Mouse (Mus musculus) gastrocnemius, adult 18-20 months (tissue): ENCODE measurements around the gene Hip1r. TPM values are rescaled to one million over a fixed set of nuclear protein-coding genes. Genes with fewer than 3 reads are reported as not detected.

Experiments
- DNase-seq: peaks from one replicate; pipeline ENCODE4 v3.0.0; 2021; ENCODE audit warnings: low spot score
- total RNA-seq, 2 experiments: library from RNA; stranded (reverse); gene quantifications; 2 replicates each; pipeline ENCODE4 v1.2.3; 2021

Gene Hip1r
- total RNA-seq, 2 experiments from 2014 or later = 9.4 to 19.6 TPM

GRCm38 (mm10) chr5:123996194-123996593, 22.8 kb downstream of the Hip1r start:
- DNase-seq = no peak

GRCm38 (mm10) chr5:123996695-123997094, 23.3 kb downstream of the Hip1r start:
- no peak for DNase-seq

GRCm38 (mm10) chr5:123997211-123997751, 23.9 kb downstream of the Hip1r start:
- no peak for DNase-seq

GRCm38 (mm10) chr5:123997811-123998210, 24.4 kb downstream of the Hip1r start:
- no peak for DNase-seq

- DNase-seq = no peak
These were observed 24.9 kb downstream of the Hip1r start for GRCm38 (mm10) chr5:123998370-123998769.

GRCm38 (mm10) chr5:124000824-124001223, 27.4 kb downstream of the Hip1r start:
- peak; percentile 91 for DNase-seq

- DNase-seq = no peak
These were observed 27.8 kb downstream of the Hip1r start for GRCm38 (mm10) chr5:124001274-124001673.

GRCm38 (mm10) chr5:124002876-124003275, 29.4 kb downstream of the Hip1r start:
- DNase-seq = peak; percentile 63

GRCm38 (mm10) chr5:124003375-124003774, 29.9 kb downstream of the Hip1r start:
- DNase-seq = no peak

- no peak for DNase-seq
These were observed 31.1 kb downstream of the Hip1r start for GRCm38 (mm10) chr5:124004356-124005150.

GRCm38 (mm10) chr5:124005151-124005500, 31.7 kb downstream of the Hip1r start:
- DNase-seq = no peak

GRCm38 (mm10) chr5:124005591-124005990, 32.2 kb downstream of the Hip1r start:
- DNase-seq = no peak

GRCm38 (mm10) chr5:124006082-124006873, 32.9 kb downstream of the Hip1r start:
- DNase-seq = no peak

- DNase-seq = no peak
These were observed 33.6 kb downstream of the Hip1r start for GRCm38 (mm10) chr5:124006891-124007491.

GRCm38 (mm10) chr5:124010077-124010476, 36.6 kb downstream of the Hip1r start:
- no peak for DNase-seq

- no peak for DNase-seq
These were observed 37.7 kb downstream of the Hip1r start for GRCm38 (mm10) chr5:124010910-124011655.

- no peak for DNase-seq
These were observed 38.5 kb downstream of the Hip1r start for GRCm38 (mm10) chr5:124011927-124012326.

- no peak for DNase-seq
These were observed 39.5 kb downstream of the Hip1r start for GRCm38 (mm10) chr5:124012885-124013284.

GRCm38 (mm10) chr5:124013747-124014146, 40.3 kb downstream of the Hip1r start:
- DNase-seq = no peak

GRCm38 (mm10) chr5:124014180-124014579, 40.8 kb downstream of the Hip1r start:
- no peak for DNase-seq

- no peak for DNase-seq
These were observed 41.4 kb downstream of the Hip1r start for GRCm38 (mm10) chr5:124014791-124015251.
